Mouse (Mus musculus): ENCODE results near the gene Uck1.

GRCm38 (mm10) chr2:32259657-32260417 lies at the start of gene Uck1:
- TF ChIP-seq POLR2A (IDR thresholded peaks at IDR 0.05; ENCODE audit: control insufficient read depth, low read depth, low read length) (peak; percentile 89), CTCF (IDR thresholded peaks at IDR 0.05; ENCODE audit: control insufficient read depth, insufficient read depth, insufficient replicate concordance, low read depth, low read length) (no peak; the same call in 1 of the 2 replicates)

Measured in testis, adult 2 months (tissue).